Mouse (Mus musculus) layer of hippocampus, adult 2 months (tissue): ENCODE measurements around the gene Cd4. TPM values are rescaled to one million over a fixed set of nuclear protein-coding genes. Genes with fewer than 3 reads are reported as not detected.
A peak's percentile ranks its signal among the peaks of the same experiment; 100 is the strongest.

Source experiments
- DNase-seq, 2 experiments: peaks; one replicate each; pipeline ENCODE4 v3.0.0; 2022; ENCODE audit warnings: low spot score in 2 of 2
- H3K27ac ChIP-seq: fragments of 200-600 bp; 2 replicates; pipeline ENCODE4 v1.8.1; 2022
- H3K4me3 ChIP-seq: fragments of 200-600 bp; 2 replicates; pipeline ENCODE4 v1.8.1; 2022; ENCODE audit warnings: mild to moderate bottlenecking
- CTCF ChIP-seq: fragments of 200-600 bp; conservative IDR thresholded peaks from 2 replicates; pipeline ENCODE4 v1.8.1; 2022; ENCODE audit warnings: antibody characterized with exemption, mild to moderate bottlenecking, moderate library complexity
- total RNA-seq, 2 experiments: library from RNA; stranded (reverse); gene quantifications; 2 replicates each; pipeline ENCODE4 v1.2.3; 2021

Cd4 gene
- total RNA-seq, 2 experiments from 2014 or later: 0.18 to 0.47 TPM

GRCm38 (mm10) chr6:124862406-124863124, 25.5 kb downstream of the Cd4 start:
- Histone ChIP-seq H3K27ac (peak overlapping the region; percentile 99), H3K4me3 (peak overlapping the region; percentile 82)
- TF ChIP-seq CTCF: no peak
- no peak for DNase-seq

- TF ChIP-seq CTCF: no peak
- peak overlapping the region; percentile 99 for H3K27ac ChIP-seq
- peak overlapping the region; percentile 82 for H3K4me3 ChIP-seq
- no peak for DNase-seq
These were observed 26.2 kb downstream of the Cd4 start for GRCm38 (mm10) chr6:124861802-124862201.

- Histone ChIP-seq H3K27ac (peak overlapping the region; percentile 99), H3K4me3 (peak overlapping the region; percentile 82)
- no peak for DNase-seq
- TF ChIP-seq CTCF: no peak
These were observed 26.8 kb downstream of the Cd4 start for GRCm38 (mm10) chr6:124861266-124861665.

GRCm38 (mm10) chr6:124860511-124860910, 27.5 kb downstream of the Cd4 start:
- H3K4me3 ChIP-seq: no peak overlapping the region
- TF ChIP-seq CTCF: no peak
- no peak for DNase-seq
- peak overlapping the region; percentile 99 for H3K27ac ChIP-seq

GRCm38 (mm10) chr6:124859725-124860124, 28.3 kb downstream of the Cd4 start:
- H3K4me3 ChIP-seq: no peak overlapping the region
- peak overlapping the region; percentile 99 for H3K27ac ChIP-seq
- peak; percentile 94 for TF ChIP-seq CTCF
- DNase-seq: peak; percentile 88 to 93

GRCm38 (mm10) chr6:124858561-124859318, 29.3 kb downstream of the Cd4 start:
- Histone ChIP-seq H3K4me3 (no peak overlapping the region), H3K27ac (no peak overlapping the region; the same call in 1 of the 2 replicates)
- no peak for DNase-seq
- TF ChIP-seq CTCF: no peak

GRCm38 (mm10) chr6:124857840-124858530, 30.0 kb downstream of the Cd4 start:
- no peak for DNase-seq
- H3K27ac ChIP-seq: peak overlapping the region; percentile 96
- peak overlapping the region; percentile 66 for H3K4me3 ChIP-seq
- no peak for TF ChIP-seq CTCF

GRCm38 (mm10) chr6:124856916-124857839, 30.8 kb downstream of the Cd4 start, which contains the start of gene P3h3:
P3h3 (minus strand) TSS chr6:124857752.
- TF ChIP-seq CTCF: peak; percentile 83
- Histone ChIP-seq H3K27ac (peak within 1 kb of the TSS; percentile 96), H3K4me3 (peak within 1 kb of the TSS; percentile 66)
- DNase-seq: peak; percentile 85 to 87

- peak overlapping the region; percentile 96; the same call in 1 of the 2 replicates for H3K27ac ChIP-seq
- no peak for TF ChIP-seq CTCF
- H3K4me3 ChIP-seq: peak overlapping the region; percentile 44
- peak in 1 of 2 experiments; percentile 65 for DNase-seq
These were observed 31.7 kb downstream of the Cd4 start for GRCm38 (mm10) chr6:124856321-124856720.

GRCm38 (mm10) chr6:124854647-124855046, 33.4 kb downstream of the Cd4 start:
- no peak overlapping the region for H3K27ac ChIP-seq
- TF ChIP-seq CTCF: no peak

GRCm38 (mm10) chr6:124850535-124850934, 37.5 kb downstream of the Cd4 start:
- H3K27ac ChIP-seq: no peak overlapping the region
- TF ChIP-seq CTCF: no peak
- no peak overlapping the region for H3K4me3 ChIP-seq
- no peak for DNase-seq

More at GRCm38 (mm10) chr6:124854647-124855046, 33.4 kb downstream of the Cd4 start:
- no peak overlapping the region for H3K4me3 ChIP-seq
- DNase-seq: no peak

GRCm38 (mm10) chr6:124847305-124847704, 40.7 kb downstream of the Cd4 start:
- H3K4me3 ChIP-seq: no peak overlapping the region
- peak; percentile 92 to 98 for DNase-seq
- H3K27ac ChIP-seq: peak overlapping the region; percentile 59; the same call in 1 of the 2 replicates
- TF ChIP-seq CTCF: peak; percentile 99
